ENCODE assay signal across 19 mouse cellular contexts in genomic region chr1:134213405-134213804, GRCm38 (mm10). TPM values are rescaled to one million over a fixed set of nuclear protein-coding genes. Genes with fewer than 3 reads are reported as not detected.
DNase-seq lines count a peak whose midpoint lies in the region; ATAC-seq and TF ChIP-seq lines count a peak whose summit lies in the region.
"Had no signal": no experiment of that assay in that cellular context is flagged by ENCODE, and none has a peak within 500 bp of the region (broad histone marks: within the 10 kb centered on the region; RNA-seq: fewer than 3 reads in every experiment).

No protein-coding gene starts in this region.

- peaks cover 38% of the 10 kb centered on the region for H3K4me1 ChIP-seq in heart, embryonic 11.5 days (ENCODE audit: control insufficient read depth, insufficient read depth, low read length)
- 0 out of 2 replicates have a peak, but pooled peaks cover 7% of the 10 kb centered on the region for H3K4me1 ChIP-seq in stomach, embryonic 16.5 days (ENCODE audit: control insufficient read depth, insufficient read depth, low read length)

- 0 out of 2 replicates have a peak, but pooled peaks have one; percentile 19 for ATAC-seq in heart, embryonic 11.5 days (replicated peaks; ENCODE audit: insufficient number of reproducible peaks, low FRiP score, low TSS enrichment)
- ATAC-seq in stomach, embryonic 16.5 days (ENCODE audit: insufficient read depth, low FRiP score): no peak
- ATAC-seq: forebrain, embryonic 15.5 days; midbrain, embryonic 16.5 days had no signal

- DNase-seq in heart, adult 8-10 months (ENCODE audit: low spot score): no peak
- no peak for DNase-seq in left cerebral cortex, adult 2 months (ENCODE audit: extremely low spot score in 1 of 2, low spot score in 2 of 2)
- DNase-seq in left cerebral cortex, adult 8-10 months (ENCODE audit: low spot score in 2 of 2): no peak
- DNase-seq in liver: peak; percentile 43
- no peak for DNase-seq in T-cell, adult 2 months (ENCODE audit: low spot score)
- no peak for DNase-seq in right cerebral cortex, postnatal 36 days (ENCODE audit: low spot score in 2 of 2)
- DNase-seq: cerebellum, postnatal 36 days; gastrocnemius, postnatal 10 days; lung, postnatal 4 days; right cerebral cortex, adult 18-20 months; thymus, postnatal 25 days had no signal

- H3K9ac ChIP-seq in heart, embryonic 11.5 days (ENCODE audit: low read depth, low read length): no peak overlapping the region
- H3K9ac ChIP-seq in stomach, embryonic 16.5 days (ENCODE audit: low read length): no peak overlapping the region
- H3K9ac ChIP-seq: forebrain, embryonic 15.5 days; limb, embryonic 12.5 days had no signal

- H3K4me3 ChIP-seq in heart, embryonic 11.5 days (ENCODE audit: low read depth, low read length): no peak overlapping the region
- H3K4me3 ChIP-seq in left cerebral cortex, adult 2 months: no peak overlapping the region
- no peak overlapping the region for H3K4me3 ChIP-seq in stomach, embryonic 16.5 days (replicated peaks; ENCODE audit: low read length)
- H3K4me3 ChIP-seq: forebrain, embryonic 15.5 days; limb, embryonic 12.5 days had no signal

- no peak overlapping the region for H3K27ac ChIP-seq in heart, embryonic 11.5 days (ENCODE audit: low read depth, low read length)
- H3K27ac ChIP-seq in left cerebral cortex, adult 2 months: peak overlapping the region; percentile 28
- H3K27ac ChIP-seq in stomach, embryonic 16.5 days (ENCODE audit: low read length): peak overlapping the region; percentile 8; the same call in 1 of the 2 replicates
- H3K27ac ChIP-seq: forebrain, embryonic 15.5 days; limb, embryonic 12.5 days had no signal

- H3K27me3 ChIP-seq in heart, embryonic 11.5 days (ENCODE audit: control insufficient read depth, insufficient read depth, low read length): no peaks in the 10 kb centered on the region
- H3K27me3 ChIP-seq in stomach, embryonic 16.5 days (ENCODE audit: control insufficient read depth, insufficient read depth, low read length): no peaks in the 10 kb centered on the region
- H3K27me3 ChIP-seq: forebrain, embryonic 15.5 days; limb, embryonic 12.5 days had no signal

- TF ChIP-seq CTCF in left cerebral cortex, adult 2 months (IDR thresholded peaks at IDR 0.05): no peak

- no peaks in the 10 kb centered on the region for H3K9me3 ChIP-seq in heart, embryonic 11.5 days (replicated peaks; ENCODE audit: control insufficient read depth, low read length)
- H3K9me3 ChIP-seq in stomach, embryonic 16.5 days (replicated peaks; ENCODE audit: control insufficient read depth, low read length): no peaks in the 10 kb centered on the region
- H3K9me3 ChIP-seq: forebrain, embryonic 15.5 days; limb, embryonic 12.5 days had no signal

- no peak overlapping the region for H3K4me2 ChIP-seq in heart, embryonic 11.5 days
- no peak overlapping the region for H3K4me2 ChIP-seq in stomach, embryonic 16.5 days (ENCODE audit: low read depth, low read length)
- H3K4me2 ChIP-seq: forebrain, embryonic 15.5 days; limb, embryonic 12.5 days had no signal

- no peaks in the 10 kb centered on the region for H3K36me3 ChIP-seq in heart, embryonic 11.5 days (ENCODE audit: control insufficient read depth, insufficient read depth, low read length)
- H3K36me3 ChIP-seq in stomach, embryonic 16.5 days (ENCODE audit: control insufficient read depth, insufficient read depth, low read length): no peaks in the 10 kb centered on the region
- H3K36me3 ChIP-seq: forebrain, embryonic 15.5 days; limb, embryonic 12.5 days had no signal

- intact Hi-C loops in left cerebral cortex, adult 2 months (cut with DNase I): no loop called here

- WGBS in heart, embryonic 11.5 days (ENCODE audit: insufficient replicate concordance): 27% methylated on average over 7 of the region's 7 CpGs
- WGBS in stomach, embryonic 16.5 days: 54% methylated on average over 7 of the region's 7 CpGs

RNA-seq across cellular contexts. Expression of gene Mybph, which starts 20.2 kb away (rescaled TPM):
- 1.0 and 1.2 TPM in 2 replicates for polyA plus RNA-seq in heart, embryonic 11.5 days (2014; fragmentation: Nextera tagmentation; extraction: Ambion mirVana)
- under 1 TPM in 1 of 4 experiments, not detected in 3; 0.28 TPM for total RNA-seq in heart, adult 8-10 months (2022)
- under 1 TPM in 1 of 2 experiments, not detected in 1; 0.25 TPM for total RNA-seq in left cerebral cortex, adult 2 months (2021)
- total RNA-seq in left cerebral cortex, adult 8-10 months (2022): under 1 TPM in 3 of 4 experiments, not detected in 1; 0.18 to 0.28 (median 0.20) TPM
- 0.35 and 9.0 TPM in 2 replicates for polyA plus RNA-seq in stomach, embryonic 16.5 days (2015; fragmentation: Nextera tagmentation; extraction: Ambion mirVana)
- total RNA-seq: heart, postnatal 14 days; layer of hippocampus, postnatal 10 days; neutrophil, adult 5-6 weeks had no signal
- polyA plus RNA-seq: forebrain, embryonic 15.5 days had no signal

RNA-seq across cellular contexts. Expression of gene Adora1, which starts 21.8 kb away (rescaled TPM):
- 4.4 and 6.7 TPM in 2 replicates for polyA plus RNA-seq in heart, embryonic 11.5 days (2014; fragmentation: Nextera tagmentation; extraction: Ambion mirVana)
- total RNA-seq in heart, adult 8-10 months (2022): 10 to 100 TPM in 3 of 4 experiments, 1 to 10 TPM in 1; 8.6 to 14.1 (median 12.7) TPM
- 100 to 1,000 TPM; 180 to 188 TPM for total RNA-seq in left cerebral cortex, adult 2 months (2021)
- total RNA-seq in left cerebral cortex, adult 8-10 months (2022): 100 to 1,000 TPM; 153 to 168 (median 165) TPM
- polyA plus RNA-seq in stomach, embryonic 16.5 days (2015; fragmentation: Nextera tagmentation; extraction: Ambion mirVana): 15.3 and 22.3 TPM in 2 replicates
- total RNA-seq: neutrophil, adult 5-6 weeks had no signal

RNA-seq across cellular contexts. Expression of gene Chil1, which starts 31.4 kb away (rescaled TPM):
- polyA plus RNA-seq in heart, embryonic 11.5 days (2014; fragmentation: Nextera tagmentation; extraction: Ambion mirVana): 1.5 and 1.9 TPM in 2 replicates
- total RNA-seq in heart, adult 8-10 months (2022): 1 to 10 TPM in 1 of 4 experiments, under 1 TPM in 3; 0.38 to 2.7 (median 0.51) TPM
- total RNA-seq in left cerebral cortex, adult 2 months (2021): 10 to 100 TPM; 14.0 TPM
- 10 to 100 TPM; 15.8 to 28.9 (median 21.5) TPM for total RNA-seq in left cerebral cortex, adult 8-10 months (2022)
- 3.6 and 4.9 TPM in 2 replicates for polyA plus RNA-seq in stomach, embryonic 16.5 days (2015; fragmentation: Nextera tagmentation; extraction: Ambion mirVana)

Comparison
In these comparisons a context has a peak if more than half of its experiments do, and no peak if none do; other contexts are left out.
1. RNA of gene Adora1, which starts 21.8 kb away (total RNA-seq): 180 to 188 TPM in left cerebral cortex, adult 2 months and 153 to 168 TPM in left cerebral cortex, adult 8-10 months; 8.6 to 14.1 TPM in heart, adult 8-10 months; every median in the first group is over 10 times any median in the second.
2. RNA of gene Chil1, which starts 31.4 kb away (total RNA-seq): 15.8 to 28.9 TPM in left cerebral cortex, adult 8-10 months and 14.0 TPM in left cerebral cortex, adult 2 months; 0.38 to 2.7 TPM in heart, adult 8-10 months; every median in the first group is over 4 times any median in the second.